Mouse (Mus musculus): ENCODE measurements around the gene Arnt2. TPM values are rescaled to one million over a fixed set of nuclear protein-coding genes. Genes with fewer than 3 reads are reported as not detected.

The Arnt2 gene
- polyA plus RNA-seq, 1 experiment from 2014 or later = 18.5 TPM

DNA sequence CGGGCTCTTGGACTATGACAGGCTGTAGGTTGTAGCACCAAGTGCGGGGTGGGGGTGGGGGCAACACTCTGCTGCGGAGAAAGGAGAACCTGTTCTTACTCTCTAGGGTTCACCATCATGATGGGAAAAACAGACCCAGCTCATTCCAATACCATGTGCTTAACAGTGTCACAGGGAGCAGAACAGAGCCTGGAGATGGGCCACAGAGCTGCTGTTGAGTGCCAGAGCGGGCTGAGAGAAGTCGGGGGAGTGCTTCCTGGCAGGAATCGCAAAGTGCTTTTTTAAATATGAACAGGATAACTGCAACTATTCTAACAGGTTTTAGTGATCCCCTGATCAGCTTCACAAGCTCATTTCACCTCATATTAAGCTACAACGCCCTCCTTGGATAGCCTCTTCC is 116.9 kb downstream of the Arnt2 start:
- WGBS = 81% methylated on average over 7 of the region's 7 CpGs
- no peak overlapping the region for H3K4me2 ChIP-seq (ENCODE audit: low read depth, low read length)
- H3K9me3 ChIP-seq (replicated peaks; ENCODE audit: control insufficient read depth, low read length) = no peaks in the 10 kb centered on the region
- no peak overlapping the region for H3K4me3 ChIP-seq (ENCODE audit: low read depth, low read length)
- ATAC-seq (replicated peaks; ENCODE audit: insufficient number of reproducible peaks, low FRiP score, low TSS enrichment, low read depth) = no peak
- no peak overlapping the region for H3K9ac ChIP-seq (replicated peaks; ENCODE audit: low read length)
- no peaks in the 10 kb centered on the region for H3K36me3 ChIP-seq (replicated peaks; ENCODE audit: control insufficient read depth, insufficient read depth, low read depth, low read length)
- no peak for DNase-seq (ENCODE audit: low spot score)
- no peaks in the 10 kb centered on the region for H3K4me1 ChIP-seq (ENCODE audit: control insufficient read depth, insufficient read depth, low read length)
- no peaks in the 10 kb centered on the region for H3K27me3 ChIP-seq (ENCODE audit: control insufficient read depth, insufficient read depth, low read length)
- no peak overlapping the region for H3K27ac ChIP-seq (replicated peaks; ENCODE audit: low read depth, low read length)

DNA sequence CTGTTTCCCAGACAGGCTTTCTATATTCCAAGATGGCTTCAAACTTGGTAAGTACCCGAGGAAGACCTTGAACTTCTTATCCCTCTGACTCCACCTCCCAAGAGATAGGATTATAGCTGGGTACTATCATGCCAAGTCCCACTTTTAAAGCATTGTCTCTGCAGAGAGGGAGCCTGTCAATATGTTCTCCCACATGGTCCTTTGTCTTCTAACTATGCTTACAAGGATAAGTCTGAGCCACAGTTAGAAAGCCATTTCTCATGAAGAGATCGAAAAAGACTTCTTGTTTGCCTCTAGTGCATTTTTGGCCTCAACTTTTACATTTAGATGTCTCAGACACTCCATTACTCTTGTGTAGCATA is 122.8 kb downstream of the Arnt2 start:
- WGBS = 75% methylated on average over 2 of the region's 2 CpGs
- no peaks in the 10 kb centered on the region for H3K4me1 ChIP-seq (ENCODE audit: control insufficient read depth, insufficient read depth, low read length)
- H3K27me3 ChIP-seq (ENCODE audit: control insufficient read depth, insufficient read depth, low read length) = no peaks in the 10 kb centered on the region
- no peaks in the 10 kb centered on the region; the same call in 1 of the 2 replicates for H3K36me3 ChIP-seq (replicated peaks; ENCODE audit: control insufficient read depth, insufficient read depth, low read depth, low read length)
- H3K4me2 ChIP-seq (ENCODE audit: low read depth, low read length) = no peak overlapping the region
- H3K4me3 ChIP-seq (ENCODE audit: low read depth, low read length) = no peak overlapping the region
- ATAC-seq (replicated peaks; ENCODE audit: insufficient number of reproducible peaks, low FRiP score, low TSS enrichment, low read depth) = no peak
- no peaks in the 10 kb centered on the region for H3K9me3 ChIP-seq (replicated peaks; ENCODE audit: control insufficient read depth, low read length)
- DNase-seq (ENCODE audit: low spot score) = no peak
- no peak overlapping the region for H3K27ac ChIP-seq (replicated peaks; ENCODE audit: low read depth, low read length)
- no peak overlapping the region for H3K9ac ChIP-seq (replicated peaks; ENCODE audit: low read length)

DNA sequence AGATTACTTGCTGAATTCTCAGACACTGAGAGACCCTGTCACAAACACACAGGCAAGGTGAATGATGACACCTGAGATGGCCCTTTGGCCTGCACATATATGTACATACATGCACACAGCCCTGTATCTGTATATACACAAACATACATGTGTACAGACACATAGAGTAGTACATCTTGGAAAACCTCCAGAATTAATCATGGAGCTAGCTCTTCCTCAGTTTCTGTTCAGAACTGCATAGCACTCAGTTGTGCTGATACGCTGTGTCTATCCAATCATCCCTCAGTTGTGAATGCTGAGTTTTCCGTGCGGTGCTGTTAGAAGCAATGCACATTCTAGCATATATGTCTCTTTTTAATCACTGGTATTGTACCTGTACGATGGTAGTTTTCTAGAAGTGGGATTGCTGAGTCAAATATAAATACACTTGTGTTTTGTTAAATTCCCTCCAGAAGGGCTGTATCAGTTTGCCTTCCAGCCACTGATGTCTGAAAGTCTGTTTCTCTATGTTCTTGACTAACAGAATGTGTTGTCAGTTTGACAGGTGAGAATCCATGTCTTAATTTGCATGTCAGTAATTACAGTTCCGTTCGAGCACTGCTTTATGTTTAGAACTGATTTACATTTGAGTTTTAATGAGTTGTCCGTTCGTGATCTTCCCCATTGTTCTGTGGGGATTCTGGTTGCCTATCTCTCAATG is 123.3 kb downstream of the Arnt2 start:
- H3K9ac ChIP-seq (replicated peaks; ENCODE audit: low read length) = no peak overlapping the region
- DNase-seq (ENCODE audit: low spot score) (no peak), ATAC-seq (replicated peaks; ENCODE audit: insufficient number of reproducible peaks, low FRiP score, low TSS enrichment, low read depth) (no peak)
- H3K9me3 ChIP-seq (replicated peaks; ENCODE audit: control insufficient read depth, low read length) = no peaks in the 10 kb centered on the region
- H3K4me3 ChIP-seq (ENCODE audit: low read depth, low read length) = no peak overlapping the region
- no peaks in the 10 kb centered on the region; the same call in 1 of the 2 replicates for H3K36me3 ChIP-seq (replicated peaks; ENCODE audit: control insufficient read depth, insufficient read depth, low read depth, low read length)
- WGBS = 91% methylated on average over 8 of the region's 8 CpGs
- no peak overlapping the region for H3K4me2 ChIP-seq (ENCODE audit: low read depth, low read length)
- H3K27ac ChIP-seq (replicated peaks; ENCODE audit: low read depth, low read length) = no peak overlapping the region
- H3K27me3 ChIP-seq (ENCODE audit: control insufficient read depth, insufficient read depth, low read length) = no peaks in the 10 kb centered on the region
- no peaks in the 10 kb centered on the region for H3K4me1 ChIP-seq (ENCODE audit: control insufficient read depth, insufficient read depth, low read length)

DNA sequence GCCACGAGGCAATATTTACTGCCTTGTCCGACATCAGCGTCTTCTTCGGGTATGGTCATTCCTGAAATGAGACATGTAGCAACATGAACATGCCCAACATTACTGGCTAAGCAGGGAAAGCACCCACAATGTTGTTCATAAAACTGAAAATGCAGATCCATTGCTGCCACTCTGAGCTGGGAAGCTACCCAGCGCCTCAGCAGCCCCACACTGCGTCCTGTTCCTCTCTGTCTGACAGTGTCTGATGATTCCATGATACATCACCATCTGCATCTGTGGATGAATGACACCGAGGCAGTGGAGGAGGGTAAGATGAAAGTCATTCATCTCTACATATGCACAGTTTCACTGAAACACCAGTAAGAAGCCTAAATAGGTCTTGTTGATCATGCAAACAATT is 124.2 kb downstream of the Arnt2 start:
- H3K4me3 ChIP-seq (ENCODE audit: low read depth, low read length) = no peak overlapping the region
- no peak overlapping the region for H3K4me2 ChIP-seq (ENCODE audit: low read depth, low read length)
- no peaks in the 10 kb centered on the region for H3K27me3 ChIP-seq (ENCODE audit: control insufficient read depth, insufficient read depth, low read length)
- no peaks in the 10 kb centered on the region for H3K9me3 ChIP-seq (replicated peaks; ENCODE audit: control insufficient read depth, low read length)
- WGBS = 86% methylated on average over 7 of the region's 7 CpGs
- no peak overlapping the region for H3K27ac ChIP-seq (replicated peaks; ENCODE audit: low read depth, low read length)
- DNase-seq (ENCODE audit: low spot score) (no peak), ATAC-seq (replicated peaks; ENCODE audit: insufficient number of reproducible peaks, low FRiP score, low TSS enrichment, low read depth) (no peak)
- no peak overlapping the region for H3K9ac ChIP-seq (replicated peaks; ENCODE audit: low read length)
- H3K36me3 ChIP-seq (replicated peaks; ENCODE audit: control insufficient read depth, insufficient read depth, low read depth, low read length) = no peaks in the 10 kb centered on the region; the same call in 1 of the 2 replicates
- H3K4me1 ChIP-seq (ENCODE audit: control insufficient read depth, insufficient read depth, low read length) = no peaks in the 10 kb centered on the region

DNA sequence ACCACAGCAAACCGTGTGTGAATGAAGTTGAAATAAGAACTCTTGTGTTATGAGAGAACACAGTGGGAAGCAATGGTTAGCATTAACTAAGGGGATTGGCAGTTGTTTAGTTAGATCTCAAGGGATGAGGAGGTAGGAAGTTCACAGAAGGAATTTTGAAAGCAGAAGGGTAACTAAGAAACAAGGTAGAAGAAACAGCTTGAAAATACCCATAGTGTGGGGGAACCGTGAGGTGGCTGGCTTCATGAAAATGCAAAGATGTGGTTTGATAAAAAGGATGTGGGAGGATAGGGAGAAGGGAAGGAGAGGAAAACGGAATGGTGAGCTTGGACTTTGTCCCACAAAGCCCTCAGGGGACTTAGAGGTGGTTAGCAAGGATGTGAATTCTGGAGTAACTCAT is 125.0 kb downstream of the Arnt2 start:
- no peak overlapping the region for H3K9ac ChIP-seq (replicated peaks; ENCODE audit: low read length)
- no peak for ATAC-seq (replicated peaks; ENCODE audit: insufficient number of reproducible peaks, low FRiP score, low TSS enrichment, low read depth)
- no peak overlapping the region for H3K4me3 ChIP-seq (ENCODE audit: low read depth, low read length)
- H3K27ac ChIP-seq (replicated peaks; ENCODE audit: low read depth, low read length) = no peak overlapping the region
- DNase-seq (ENCODE audit: low spot score) = no peak
- WGBS = 80% methylated on average over 3 of the region's 3 CpGs
- no peaks in the 10 kb centered on the region for H3K4me1 ChIP-seq (ENCODE audit: control insufficient read depth, insufficient read depth, low read length)
- H3K9me3 ChIP-seq (replicated peaks; ENCODE audit: control insufficient read depth, low read length) = no peaks in the 10 kb centered on the region
- no peak overlapping the region for H3K4me2 ChIP-seq (ENCODE audit: low read depth, low read length)
- H3K36me3 ChIP-seq (replicated peaks; ENCODE audit: control insufficient read depth, insufficient read depth, low read depth, low read length) = no peaks in the 10 kb centered on the region; the same call in 1 of the 2 replicates
- no peaks in the 10 kb centered on the region for H3K27me3 ChIP-seq (ENCODE audit: control insufficient read depth, insufficient read depth, low read length)

DNA sequence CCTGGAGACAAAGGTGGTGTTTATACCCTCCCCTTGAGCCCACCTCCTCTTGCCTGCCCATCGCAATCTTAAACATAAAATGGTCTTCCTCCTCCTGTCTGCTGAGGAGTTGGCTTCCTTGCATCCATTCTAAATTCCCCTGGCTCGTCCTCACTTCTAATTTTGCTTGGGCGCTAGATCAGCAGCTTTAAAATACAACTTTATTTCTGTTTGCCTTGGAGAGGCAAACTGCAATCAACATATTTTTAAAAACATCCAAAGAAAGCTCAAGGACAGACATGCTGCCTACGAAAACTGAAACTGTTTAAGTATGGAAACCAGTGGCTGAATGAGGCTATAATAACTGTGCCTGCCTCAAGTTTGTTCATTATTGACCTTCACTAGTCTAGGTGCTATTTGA is 127.7 kb downstream of the Arnt2 start:
- WGBS = 91% methylated on average over 4 of the region's 4 CpGs
- Histone ChIP-seq H3K9me3 (replicated peaks; ENCODE audit: control insufficient read depth, low read length) (no peaks in the 10 kb centered on the region), H3K36me3 (replicated peaks; ENCODE audit: control insufficient read depth, insufficient read depth, low read depth, low read length) (no peaks in the 10 kb centered on the region; the same call in 1 of the 2 replicates), H3K27ac (replicated peaks; ENCODE audit: low read depth, low read length) (no peak overlapping the region), H3K27me3 (ENCODE audit: control insufficient read depth, insufficient read depth, low read length) (no peaks in the 10 kb centered on the region), H3K4me2 (ENCODE audit: low read depth, low read length) (no peak overlapping the region), H3K4me1 (ENCODE audit: control insufficient read depth, insufficient read depth, low read length) (no peaks in the 10 kb centered on the region), H3K9ac (replicated peaks; ENCODE audit: low read length) (no peak overlapping the region), H3K4me3 (ENCODE audit: low read depth, low read length) (no peak overlapping the region)
- ATAC-seq (replicated peaks; ENCODE audit: insufficient number of reproducible peaks, low FRiP score, low TSS enrichment, low read depth) = no peak
- DNase-seq (ENCODE audit: low spot score) = no peak

DNA sequence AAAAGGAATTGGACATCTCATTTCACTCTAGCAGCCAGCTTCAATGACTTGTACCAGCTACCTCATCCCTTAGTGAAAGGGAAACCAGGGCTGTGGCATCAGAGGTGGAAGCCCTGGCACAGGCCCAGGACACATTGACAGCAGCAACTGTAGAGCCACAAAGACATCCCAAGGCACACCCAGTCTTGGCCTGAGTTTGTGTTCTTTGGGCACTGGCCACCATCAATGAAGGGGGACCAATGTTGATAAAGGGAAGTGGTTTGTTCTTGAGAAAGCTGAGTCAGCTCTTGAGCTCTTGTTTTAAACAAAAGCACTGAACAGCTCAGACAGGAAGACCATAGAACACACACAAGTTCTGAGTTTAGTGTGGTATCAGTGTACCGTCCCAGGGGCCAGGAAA is 130.7 kb downstream of the Arnt2 start:
- Histone ChIP-seq H3K36me3 (replicated peaks; ENCODE audit: control insufficient read depth, insufficient read depth, low read depth, low read length) (no peaks in the 10 kb centered on the region; the same call in 1 of the 2 replicates), H3K9me3 (replicated peaks; ENCODE audit: control insufficient read depth, low read length) (no peaks in the 10 kb centered on the region), H3K4me2 (ENCODE audit: low read depth, low read length) (no peak overlapping the region), H3K27me3 (ENCODE audit: control insufficient read depth, insufficient read depth, low read length) (no peaks in the 10 kb centered on the region), H3K9ac (replicated peaks; ENCODE audit: low read length) (no peak overlapping the region), H3K4me1 (ENCODE audit: control insufficient read depth, insufficient read depth, low read length) (no peaks in the 10 kb centered on the region), H3K4me3 (ENCODE audit: low read depth, low read length) (no peak overlapping the region), H3K27ac (replicated peaks; ENCODE audit: low read depth, low read length) (no peak overlapping the region)
- DNase-seq (ENCODE audit: low spot score) (no peak), ATAC-seq (replicated peaks; ENCODE audit: insufficient number of reproducible peaks, low FRiP score, low TSS enrichment, low read depth) (no peak)
- 79% methylated on average over 1 of the region's 1 CpGs for WGBS

DNA sequence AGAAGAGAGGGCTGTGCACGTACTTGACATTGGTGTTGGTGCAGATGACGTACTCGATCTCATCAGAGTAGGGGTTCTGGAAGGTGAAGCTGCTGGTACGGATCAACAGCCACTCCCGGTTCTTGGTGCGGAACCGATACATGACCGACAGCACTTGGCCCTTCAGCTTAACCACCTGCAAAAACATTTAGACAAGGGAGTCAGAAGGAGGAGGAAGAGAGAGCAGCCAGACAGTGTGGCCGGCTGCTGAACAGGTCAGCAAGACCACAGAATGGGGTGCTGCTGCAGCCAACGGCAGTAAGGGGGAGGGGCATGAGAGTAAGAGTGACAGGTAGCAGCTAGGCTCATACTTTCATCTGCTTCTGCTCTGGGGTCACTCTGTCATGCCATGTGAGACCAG is 134.7 kb downstream of the Arnt2 start:
- no peak for ATAC-seq (replicated peaks; ENCODE audit: insufficient number of reproducible peaks, low FRiP score, low TSS enrichment, low read depth)
- H3K4me2 ChIP-seq (ENCODE audit: low read depth, low read length) = no peak overlapping the region
- no peaks in the 10 kb centered on the region for H3K9me3 ChIP-seq (replicated peaks; ENCODE audit: control insufficient read depth, low read length)
- no peak for DNase-seq (ENCODE audit: low spot score)
- no peak overlapping the region for H3K4me3 ChIP-seq (ENCODE audit: low read depth, low read length)
- no peaks in the 10 kb centered on the region for H3K4me1 ChIP-seq (ENCODE audit: control insufficient read depth, insufficient read depth, low read length)
- no peaks in the 10 kb centered on the region for H3K27me3 ChIP-seq (ENCODE audit: control insufficient read depth, insufficient read depth, low read length)
- H3K9ac ChIP-seq (replicated peaks; ENCODE audit: low read length) = no peak overlapping the region
- H3K27ac ChIP-seq (replicated peaks; ENCODE audit: low read depth, low read length) = no peak overlapping the region
- WGBS = 75% methylated on average over 10 of the region's 10 CpGs
- no peaks in the 10 kb centered on the region; the same call in 1 of the 2 replicates for H3K36me3 ChIP-seq (replicated peaks; ENCODE audit: control insufficient read depth, insufficient read depth, low read depth, low read length)
